ENCODE assay signal across 9 mouse cellular contexts in the genomic region with DNA sequence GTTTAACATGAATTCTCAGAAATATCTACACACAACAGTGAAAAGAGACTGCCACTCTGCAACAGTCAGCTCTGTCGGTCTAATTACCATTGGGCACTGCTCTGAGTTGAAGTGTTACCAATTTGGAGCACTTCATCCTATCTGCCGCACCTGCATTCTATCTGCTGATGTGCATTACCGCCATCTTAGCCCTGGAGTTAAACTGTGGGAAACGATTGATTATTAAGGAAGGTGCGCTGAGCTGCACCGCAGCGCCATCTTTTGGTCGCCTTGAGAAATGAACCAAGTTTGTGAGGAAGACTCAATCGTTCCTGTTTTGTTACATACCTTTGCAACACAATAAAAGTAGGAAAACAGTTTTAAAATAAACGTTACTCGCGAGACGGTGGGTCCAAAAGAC.
DNase-seq lines count a peak whose midpoint lies in the region; ATAC-seq and TF ChIP-seq lines count a peak whose summit lies in the region.
"Had no signal": no experiment of that assay in that cellular context is flagged by ENCODE, and none has a peak within 500 bp of the region (broad histone marks: within the 10 kb centered on the region; RNA-seq: fewer than 3 reads in every experiment).

No protein-coding gene starts in this region.

- in situ Hi-C loops in Patski (cut with MboI; ENCODE audit: low pct_unique_long_range_greater_than_20kb): no loop called here

- H3K27ac ChIP-seq in heart, embryonic 13.5 days (replicated peaks): no peak overlapping the region
- H3K27ac ChIP-seq in heart, embryonic 10.5 days: no peak overlapping the region
- no peak overlapping the region for H3K27ac ChIP-seq in embryonic facial prominence, embryonic 13.5 days
- H3K27ac ChIP-seq in midbrain, embryonic 10.5 days (replicated peaks): no peak overlapping the region
- H3K27ac ChIP-seq: liver, embryonic 15.5 days had no signal

- no peak overlapping the region for H3K9ac ChIP-seq in heart, embryonic 13.5 days
- no peak overlapping the region for H3K9ac ChIP-seq in embryonic facial prominence, embryonic 13.5 days
- H3K9ac ChIP-seq: liver, embryonic 15.5 days had no signal

- H3K9me3 ChIP-seq in heart, embryonic 13.5 days: no peaks in the 10 kb centered on the region
- no peaks in the 10 kb centered on the region for H3K9me3 ChIP-seq in heart, embryonic 10.5 days
- no peaks in the 10 kb centered on the region for H3K9me3 ChIP-seq in embryonic facial prominence, embryonic 13.5 days
- no peaks in the 10 kb centered on the region for H3K9me3 ChIP-seq in midbrain, embryonic 10.5 days (replicated peaks)
- H3K9me3 ChIP-seq: liver, embryonic 15.5 days had no signal

- peak; percentile 66 for TF ChIP-seq CTCF in Patski (IDR thresholded peaks at IDR 0.05)

- CTCF ChIA-PET in Patski (lab: Charles Lee): no interaction called here

- H3K27me3 ChIP-seq in heart, embryonic 13.5 days (replicated peaks): no peaks in the 10 kb centered on the region
- H3K27me3 ChIP-seq in heart, embryonic 10.5 days (ENCODE audit: insufficient read depth, poor library complexity, severe bottlenecking): no peaks in the 10 kb centered on the region
- H3K27me3 ChIP-seq in Patski: no peaks in the 10 kb centered on the region
- H3K27me3 ChIP-seq in embryonic facial prominence, embryonic 13.5 days: no peaks in the 10 kb centered on the region
- H3K27me3 ChIP-seq in midbrain, embryonic 10.5 days (ENCODE audit: low read depth, poor library complexity, severe bottlenecking): no peaks in the 10 kb centered on the region
- H3K27me3 ChIP-seq: liver, embryonic 15.5 days had no signal

- no peak for DNase-seq in heart, embryonic 10.5 days (ENCODE audit: low spot score)
- DNase-seq in Patski (ENCODE audit: low read depth, low spot score): no peak
- DNase-seq in hindlimb bud, embryonic 11.5 days (ENCODE audit: extremely low spot score, low read depth, low spot score): peak; percentile 49
- peak; percentile 53 for DNase-seq in midbrain, embryonic 10.5 days (ENCODE audit: low spot score)
- peak; percentile 19 for DNase-seq in testis, postnatal 14 days (ENCODE audit: low spot score)
- no peak for DNase-seq in lung, adult 18-20 months

- peak overlapping the region; percentile 47 for H3K4me2 ChIP-seq in heart, embryonic 13.5 days
- H3K4me2 ChIP-seq in embryonic facial prominence, embryonic 13.5 days: 0 out of 2 replicates have a peak overlapping the region, but pooled peaks have one; percentile 32
- H3K4me2 ChIP-seq: liver, embryonic 15.5 days had no signal

- POLR2A ChIA-PET in Patski (lab: Charles Lee): no interaction called here

- ATAC-seq in heart, embryonic 13.5 days (ENCODE audit: extremely low read depth, insufficient number of reproducible peaks, low FRiP score, low TSS enrichment): no peak
- ATAC-seq in Patski: no peak
- no peak for ATAC-seq in embryonic facial prominence, embryonic 13.5 days (ENCODE audit: insufficient number of reproducible peaks, insufficient read depth, low FRiP score, low TSS enrichment, low read depth)

- H3K4me1 ChIP-seq in heart, embryonic 13.5 days: no peaks in the 10 kb centered on the region
- no peaks in the 10 kb centered on the region for H3K4me1 ChIP-seq in heart, embryonic 10.5 days
- no peaks in the 10 kb centered on the region for H3K4me1 ChIP-seq in embryonic facial prominence, embryonic 13.5 days
- H3K4me1 ChIP-seq in midbrain, embryonic 10.5 days: no peaks in the 10 kb centered on the region
- H3K4me1 ChIP-seq: liver, embryonic 15.5 days had no signal

- H3K36me3 ChIP-seq in heart, embryonic 13.5 days: no peaks in the 10 kb centered on the region
- H3K36me3 ChIP-seq in heart, embryonic 10.5 days: no peaks in the 10 kb centered on the region
- no peaks in the 10 kb centered on the region for H3K36me3 ChIP-seq in embryonic facial prominence, embryonic 13.5 days
- no peaks in the 10 kb centered on the region for H3K36me3 ChIP-seq in midbrain, embryonic 10.5 days
- H3K36me3 ChIP-seq: liver, embryonic 15.5 days had no signal

- no peak overlapping the region for H3K4me3 ChIP-seq in heart, embryonic 13.5 days
- H3K4me3 ChIP-seq in heart, embryonic 10.5 days: no peak overlapping the region
- no peak overlapping the region for H3K4me3 ChIP-seq in embryonic facial prominence, embryonic 13.5 days
- no peak overlapping the region for H3K4me3 ChIP-seq in midbrain, embryonic 10.5 days
- H3K4me3 ChIP-seq: liver, embryonic 15.5 days had no signal

- WGBS in heart, embryonic 13.5 days: 4% methylated on average over 13 of the region's 13 CpGs
- WGBS in heart, embryonic 10.5 days: 6% methylated on average over 13 of the region's 13 CpGs
- WGBS in embryonic facial prominence, embryonic 13.5 days: 6% methylated on average over 13 of the region's 13 CpGs
- 9% methylated on average over 13 of the region's 13 CpGs for whole genome bisulfite sequencing in midbrain, embryonic 10.5 days

Comparison
In these comparisons a context has a peak if more than half of its experiments do, and no peak if none do; other contexts are left out.
1. DNase-seq: peak in hindlimb bud, embryonic 11.5 days (single experiment), midbrain, embryonic 10.5 days (single experiment) and testis, postnatal 14 days (single experiment); none in heart, embryonic 10.5 days (single experiment), Patski (single experiment) and lung, adult 18-20 months (0 of 2).